Mouse (Mus musculus) hindbrain, embryonic 10.5 days (tissue): ENCODE measurements around the gene Nup93. TPM values are rescaled to one million over a fixed set of nuclear protein-coding genes. Genes with fewer than 3 reads are reported as not detected.
"Not testable (repeated sequence)": the region's sequence is repeated elsewhere in the genome, so short reads cannot be mapped to it uniquely, and the experiment has no call there.

Source experiments
- DNase-seq: peaks from one replicate; pipeline ENCODE4 v3.0.0-alpha.2; 2017; ENCODE audit warnings: low spot score
- H3K27ac ChIP-seq: fragments of 300-500 bp; sonication (generic); 2 replicates; pipeline ENCODE4 v1.5.1; 2016; ENCODE audit warnings: mild to moderate bottlenecking, moderate library complexity
- H3K27me3 ChIP-seq: fragments of 300-500 bp; sonication (generic); 2 replicates; pipeline ENCODE4 v1.6.1; 2016; ENCODE audit warnings: mild to moderate bottlenecking; ENCODE audit not compliant: poor library complexity, insufficient read depth, severe bottlenecking
- H3K36me3 ChIP-seq: fragments of 300-500 bp; sonication (generic); 2 replicates; pipeline ENCODE4 v1.6.1; 2016; ENCODE audit warnings: mild to moderate bottlenecking, moderate library complexity
- H3K4me1 ChIP-seq: fragments of 300-500 bp; sonication (generic); replicated peaks from 2 replicates; pipeline ENCODE4 v1.6.1; 2016; ENCODE audit warnings: mild to moderate bottlenecking
- H3K4me3 ChIP-seq: fragments of 300-500 bp; sonication (generic); 2 replicates; pipeline ENCODE4 v1.5.1; 2016; ENCODE audit warnings: mild to moderate bottlenecking, moderate library complexity
- H3K9me3 ChIP-seq: fragments of 300-500 bp; sonication (generic); 2 replicates; pipeline ENCODE4 v1.6.1; 2016; ENCODE audit warnings: mild to moderate bottlenecking, moderate library complexity
- WGBS: fragments of 180-500 bp; shearing (Covaris S2); methylation state at CpG from one replicate; pipeline ENCODE4 v1.1.7; 2016; 5-methylcytosine and 5-hydroxymethylcytosine counted together
- polyA plus RNA-seq: library from polyadenylated mRNA; unstranded; fragments of >200 nt; fragmentation: Nextera tagmentation; extraction: Ambion mirVana; gene quantifications from 2 replicates; pipeline ENCODE4 v1.2.1, GENCODE M21; 2016

The Nup93 gene
- polyA plus RNA-seq, result 114 and 134 TPM in 2 replicates

GRCm38 (mm10) chr8:94214252-94215173 lies at the start of gene Nup93:
Nup93 (plus strand) TSS chr8:94214564.
- peak; percentile 100 for DNase-seq

GRCm38 (mm10) chr8:94165772-94166171 lies 48.6 kb upstream of the Nup93 start:
- H3K36me3 ChIP-seq, H3K4me1 ChIP-seq, H3K4me3 ChIP-seq, DNase-seq, H3K27ac ChIP-seq, H3K9me3 ChIP-seq: not testable (repeated sequence)
- 76% methylated on average over 8 of the region's 8 CpGs for WGBS
- H3K27me3 ChIP-seq, result peaks cover 40% of the 10 kb centered on the region

More at GRCm38 (mm10) chr8:94214252-94215173, at the start of gene Nup93:
- WGBS, result under 1% methylated on average over 68 of the region's 68 CpGs
- Histone ChIP-seq H3K27ac (peak within 1 kb of the TSS; percentile 87), H3K4me3 (peak within 1 kb of the TSS; percentile 88), H3K4me1 (peaks cover 28% of the 10 kb centered on the region), H3K9me3 (no peaks in the 10 kb centered on the region), H3K27me3 (no peaks in the 10 kb centered on the region), H3K36me3 (no peaks in the 10 kb centered on the region)

GRCm38 (mm10) chr8:94167244-94167643 lies 47.1 kb upstream of the Nup93 start:
- whole genome bisulfite sequencing, result 5% methylated on average over 6 of the region's 6 CpGs
- H3K36me3 ChIP-seq, result no peaks in the 10 kb centered on the region
- H3K27me3 ChIP-seq, result peaks cover 55% of the 10 kb centered on the region
- H3K9me3 ChIP-seq, result no peaks in the 10 kb centered on the region
- H3K4me1 ChIP-seq, result peaks cover 10% of the 10 kb centered on the region
- DNase-seq, result peak; percentile 90
- H3K4me3 ChIP-seq, result no peak overlapping the region
- no peak overlapping the region for H3K27ac ChIP-seq

- Histone ChIP-seq H3K36me3 (no peaks in the 10 kb centered on the region), H3K4me1 (peaks cover 24% of the 10 kb centered on the region), H3K27ac (no peak overlapping the region), H3K27me3 (peaks cover 73% of the 10 kb centered on the region), H3K9me3 (no peaks in the 10 kb centered on the region), H3K4me3 (no peak overlapping the region)
- WGBS, result 86% methylated on average over 5 of the region's 5 CpGs
- DNase-seq, result no peak
These were observed 44.8 kb upstream of the Nup93 start for GRCm38 (mm10) chr8:94169547-94169946.

- 45% methylated on average over 10 of the region's 10 CpGs for WGBS
- no peak for DNase-seq
These were observed 43.0 kb upstream of the Nup93 start for GRCm38 (mm10) chr8:94171321-94171755.

GRCm38 (mm10) chr8:94172075-94172808 lies 42.1 kb upstream of the Nup93 start, which contains the start of gene Mt2:
Mt2 (plus strand) TSS chr8:94172664.
- peaks cover 24% of the 10 kb centered on the region for H3K4me1 ChIP-seq
- peak within 1 kb of the TSS; percentile 58 for H3K4me3 ChIP-seq
- peaks cover 93% of the 10 kb centered on the region for H3K27me3 ChIP-seq
- H3K36me3 ChIP-seq, result no peaks in the 10 kb centered on the region
- H3K9me3 ChIP-seq, result no peaks in the 10 kb centered on the region
- no peak for DNase-seq
- peak within 1 kb of the TSS; percentile 74 for H3K27ac ChIP-seq
- under 1% methylated on average over 56 of the region's 56 CpGs for WGBS

More at GRCm38 (mm10) chr8:94171321-94171755, 43.0 kb upstream of the Nup93 start:
- Histone ChIP-seq H3K27me3 (peaks cover 89% of the 10 kb centered on the region), H3K36me3 (no peaks in the 10 kb centered on the region), H3K4me1 (peaks cover 24% of the 10 kb centered on the region), H3K9me3 (no peaks in the 10 kb centered on the region), H3K4me3 (peak overlapping the region; percentile 58), H3K27ac (no peak overlapping the region)

- H3K4me1 ChIP-seq, result peaks cover 24% of the 10 kb centered on the region
- H3K9me3 ChIP-seq, result no peaks in the 10 kb centered on the region
- H3K4me3 ChIP-seq, result peak overlapping the region; percentile 58
- peaks cover 96% of the 10 kb centered on the region for H3K27me3 ChIP-seq
- 2% methylated on average over 39 of the region's 39 CpGs for WGBS
- peak; percentile 62 for DNase-seq
- peak overlapping the region; percentile 74 for H3K27ac ChIP-seq
- no peaks in the 10 kb centered on the region for H3K36me3 ChIP-seq
These were observed 41.3 kb upstream of the Nup93 start for GRCm38 (mm10) chr8:94172809-94173732.

- no peak for DNase-seq
- Histone ChIP-seq H3K4me3 (peak overlapping the region; percentile 58), H3K4me1 (peaks cover 29% of the 10 kb centered on the region), H3K27ac (no peak overlapping the region), H3K27me3 (peaks cover 99% of the 10 kb centered on the region), H3K36me3 (no peaks in the 10 kb centered on the region), H3K9me3 (no peaks in the 10 kb centered on the region)
- WGBS, result 47% methylated on average over 11 of the region's 11 CpGs
These were observed 40.4 kb upstream of the Nup93 start for GRCm38 (mm10) chr8:94173848-94174403.

- no peaks in the 10 kb centered on the region for H3K9me3 ChIP-seq
- DNase-seq, result no peak
- H3K4me3 ChIP-seq, result no peak overlapping the region
- H3K36me3 ChIP-seq, result no peaks in the 10 kb centered on the region
- no peak overlapping the region for H3K27ac ChIP-seq
- peaks cover 100% of the 10 kb centered on the region for H3K27me3 ChIP-seq
- WGBS, result 30% methylated on average over 7 of the region's 7 CpGs
- H3K4me1 ChIP-seq, result peaks cover 36% of the 10 kb centered on the region
These were observed 39.6 kb upstream of the Nup93 start for GRCm38 (mm10) chr8:94174619-94175213.

- H3K4me1 ChIP-seq, result peaks cover 29% of the 10 kb centered on the region
- no peaks in the 10 kb centered on the region for H3K36me3 ChIP-seq
- WGBS, result 61% methylated on average over 7 of the region's 7 CpGs
- DNase-seq, result no peak
- peaks cover 100% of the 10 kb centered on the region for H3K27me3 ChIP-seq
- H3K4me3 ChIP-seq, result no peak overlapping the region
- H3K27ac ChIP-seq, result no peak overlapping the region
- H3K9me3 ChIP-seq, result no peaks in the 10 kb centered on the region
These were observed 36.5 kb upstream of the Nup93 start for GRCm38 (mm10) chr8:94177716-94178390.
